Mouse (Mus musculus) layer of hippocampus, adult 2 months (tissue): ENCODE results near the gene Atxn2. TPM values are rescaled to one million over a fixed set of nuclear protein-coding genes. Genes with fewer than 3 reads are reported as not detected.

ENCODE experiments used
- DNase-seq, 2 experiments: peaks; one replicate each; pipeline ENCODE4 v3.0.0; 2022; ENCODE audit warnings: low spot score in 2 of 2
- H3K27ac ChIP-seq: fragments of 200-600 bp; 2 replicates; pipeline ENCODE4 v1.8.1; 2022
- H3K4me3 ChIP-seq: fragments of 200-600 bp; 2 replicates; pipeline ENCODE4 v1.8.1; 2022; ENCODE audit warnings: mild to moderate bottlenecking
- CTCF ChIP-seq: fragments of 200-600 bp; conservative IDR thresholded peaks from 2 replicates; pipeline ENCODE4 v1.8.1; 2022; ENCODE audit warnings: antibody characterized with exemption, mild to moderate bottlenecking, moderate library complexity
- total RNA-seq, 2 experiments: library from RNA; stranded (reverse); gene quantifications; 2 replicates each; pipeline ENCODE4 v1.2.3; 2021

The Atxn2 gene
- total RNA-seq, 2 experiments from 2014 or later, result 216 to 227 TPM

DNA sequence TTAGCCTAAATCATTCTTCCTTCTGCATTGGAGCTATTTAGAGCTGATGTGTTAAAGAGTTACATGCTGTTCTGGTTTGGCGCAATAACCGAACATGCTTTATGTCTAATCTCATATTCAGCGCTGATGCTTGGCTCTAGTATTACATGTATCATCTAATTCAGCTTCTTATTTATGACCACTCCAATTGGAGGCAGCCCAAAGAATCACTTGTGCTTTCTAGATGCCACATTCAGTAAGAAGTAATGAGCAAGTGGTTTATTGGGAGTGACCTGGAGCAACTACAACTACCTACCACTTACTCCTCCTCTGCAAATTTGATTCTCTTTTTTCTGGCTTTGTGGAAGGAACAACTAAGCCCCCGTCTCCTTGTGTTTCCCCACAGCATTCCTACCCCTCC, 47.2 kb downstream of the Atxn2 start:
- Histone ChIP-seq H3K4me3 (no peak overlapping the region), H3K27ac (no peak overlapping the region)
- no peak for DNase-seq
- TF ChIP-seq CTCF, result no peak

DNA sequence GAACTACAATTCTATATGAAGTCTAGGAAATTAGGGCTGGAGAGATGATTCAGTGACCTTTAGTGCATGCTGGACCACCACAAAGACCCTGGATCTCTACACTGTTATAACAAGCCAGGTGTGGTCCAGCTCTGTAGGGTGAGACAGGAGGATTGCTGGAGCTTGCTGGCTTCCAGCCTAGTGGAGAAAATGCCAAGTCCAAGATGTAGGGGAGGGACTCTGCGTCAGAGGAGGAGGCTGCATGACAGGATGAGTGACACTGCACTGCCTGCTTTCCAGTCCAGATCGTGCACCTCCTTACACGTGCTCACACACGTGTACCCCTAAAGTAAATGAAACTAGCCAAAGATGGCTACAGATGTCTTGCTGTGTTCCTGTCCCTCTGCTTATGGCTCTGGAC, 48.8 kb downstream of the Atxn2 start:
- no peak for TF ChIP-seq CTCF
- H3K4me3 ChIP-seq, result no peak overlapping the region
- no peak overlapping the region for H3K27ac ChIP-seq
- DNase-seq, result no peak

DNA sequence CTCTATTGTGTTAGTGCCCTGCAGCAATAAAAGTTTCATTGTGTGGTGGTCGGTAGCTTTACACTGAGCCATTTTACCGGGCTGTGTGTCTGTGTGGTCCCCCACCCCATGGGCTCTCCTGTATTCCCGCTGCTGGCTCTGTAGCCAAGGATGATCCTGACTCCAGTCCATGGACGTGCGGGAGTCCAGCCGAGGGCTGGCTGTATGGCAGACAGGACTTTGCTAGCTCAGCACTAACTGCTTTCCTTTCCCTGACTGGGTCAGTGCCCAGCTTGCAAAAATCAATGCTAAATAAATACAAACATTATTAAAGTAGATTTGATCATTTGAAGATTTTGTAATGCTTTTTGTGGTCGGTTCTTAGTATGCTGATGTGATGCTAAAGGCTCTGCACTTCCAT, 50.3 kb downstream of the Atxn2 start:
- no peak for DNase-seq

DNA sequence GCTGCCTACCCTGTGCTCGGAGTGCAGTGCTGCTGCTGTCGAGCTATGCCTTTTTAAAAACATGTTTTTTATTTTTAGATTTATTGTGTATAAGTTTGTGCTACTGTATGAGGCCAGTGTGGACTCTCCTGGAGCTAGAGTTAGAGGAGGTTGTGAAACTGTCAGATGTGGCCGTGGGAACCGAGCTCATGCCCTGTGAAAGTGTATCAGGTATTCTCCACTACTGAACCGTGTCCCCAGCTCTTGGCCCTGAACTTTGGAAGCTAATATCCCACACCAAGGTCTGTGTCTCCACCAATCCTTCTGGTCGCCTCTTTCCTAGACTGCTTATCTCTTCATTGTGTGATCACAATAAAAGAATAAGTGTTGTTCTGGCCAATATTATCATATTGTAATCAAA, 51.8 kb downstream of the Atxn2 start:
- no peak overlapping the region for H3K27ac ChIP-seq
- TF ChIP-seq CTCF, result no peak
- DNase-seq, result no peak
- no peak overlapping the region for H3K4me3 ChIP-seq

More for the DNA sequence above, 50.3 kb downstream of the Atxn2 start:
- no peak for TF ChIP-seq CTCF
- no peak overlapping the region for H3K4me3 ChIP-seq
- no peak overlapping the region for H3K27ac ChIP-seq

GRCm38 (mm10) chr5:121765020-121765419, 53.9 kb downstream of the Atxn2 start:
- Histone ChIP-seq H3K27ac (peak overlapping the region; percentile 8; the same call in 1 of the 2 replicates), H3K4me3 (no peak overlapping the region)
- DNase-seq, result no peak
- no peak for TF ChIP-seq CTCF

DNA sequence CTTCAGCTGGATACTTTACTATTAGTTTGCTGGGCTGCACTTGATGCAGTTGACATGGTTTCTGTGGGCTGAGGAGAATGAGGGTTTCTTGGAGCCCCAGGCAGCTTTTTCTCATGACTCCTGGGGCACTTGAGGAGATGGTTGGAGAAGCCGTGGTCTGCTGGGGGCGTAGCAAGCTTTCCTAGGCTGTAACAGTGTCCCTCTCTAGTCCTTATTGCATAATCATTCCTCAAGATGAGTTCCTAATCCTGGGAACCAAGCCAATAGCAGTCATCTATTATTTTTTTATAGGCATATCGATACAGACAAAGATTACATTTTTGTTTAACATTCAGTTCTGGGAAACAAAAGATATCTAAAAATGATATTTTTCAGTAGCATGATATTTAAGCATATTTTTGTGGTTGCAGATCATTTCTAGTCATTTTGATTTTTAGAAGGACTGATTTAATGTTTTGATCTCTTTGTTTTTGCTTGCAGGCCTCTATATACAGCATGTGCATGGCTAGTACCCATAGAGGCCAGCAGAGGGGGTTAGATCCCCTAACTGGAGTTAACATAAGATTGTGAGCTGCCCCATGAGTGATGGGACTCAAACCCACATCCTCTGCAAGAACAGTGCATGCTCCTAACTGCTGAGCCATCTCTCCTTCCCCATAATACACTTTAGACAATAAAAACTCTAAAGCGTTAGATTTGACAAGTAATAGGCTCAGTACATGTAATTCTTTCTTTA, 55.1 kb downstream of the Atxn2 start:
- DNase-seq, result no peak
- TF ChIP-seq CTCF, result peak; percentile 65
- Histone ChIP-seq H3K4me3 (no peak overlapping the region), H3K27ac (no peak overlapping the region)

- no peak for TF ChIP-seq CTCF
- Histone ChIP-seq H3K27ac (no peak overlapping the region), H3K4me3 (no peak overlapping the region)
- DNase-seq, result peak in 1 of 2 experiments; percentile 19
Observed at GRCm38 (mm10) chr5:121767564-121767963, 56.4 kb downstream of the Atxn2 start.

DNA sequence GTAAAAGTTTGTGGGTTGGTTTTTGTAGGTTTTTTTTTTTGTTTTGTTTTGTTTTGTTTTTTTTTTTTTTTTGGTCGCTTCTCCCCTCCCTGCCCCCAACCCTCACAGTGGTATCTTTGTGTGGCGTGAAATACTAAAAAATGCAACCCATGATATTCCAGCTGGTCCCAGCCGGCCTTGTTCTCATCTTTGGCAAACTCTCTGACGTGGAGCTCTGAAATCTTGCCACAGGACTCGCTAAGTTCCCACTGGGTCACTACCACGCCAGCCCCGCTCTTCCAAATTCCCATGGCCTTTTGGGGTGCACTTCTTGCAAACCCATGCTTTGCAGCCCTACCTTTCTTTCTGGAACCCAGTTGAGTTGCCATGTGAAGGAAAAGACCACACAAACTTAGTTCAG, 58.7 kb downstream of the Atxn2 start:
- no peak for DNase-seq
- Histone ChIP-seq H3K27ac (0 out of 2 replicates have a peak overlapping the region, but pooled peaks have one; percentile 40), H3K4me3 (no peak overlapping the region)
- no peak for TF ChIP-seq CTCF

- DNase-seq, result no peak
- TF ChIP-seq CTCF, result no peak
- Histone ChIP-seq H3K4me3 (no peak overlapping the region), H3K27ac (no peak overlapping the region)
Observed at GRCm38 (mm10) chr5:121771611-121772010, 60.5 kb downstream of the Atxn2 start.

DNA sequence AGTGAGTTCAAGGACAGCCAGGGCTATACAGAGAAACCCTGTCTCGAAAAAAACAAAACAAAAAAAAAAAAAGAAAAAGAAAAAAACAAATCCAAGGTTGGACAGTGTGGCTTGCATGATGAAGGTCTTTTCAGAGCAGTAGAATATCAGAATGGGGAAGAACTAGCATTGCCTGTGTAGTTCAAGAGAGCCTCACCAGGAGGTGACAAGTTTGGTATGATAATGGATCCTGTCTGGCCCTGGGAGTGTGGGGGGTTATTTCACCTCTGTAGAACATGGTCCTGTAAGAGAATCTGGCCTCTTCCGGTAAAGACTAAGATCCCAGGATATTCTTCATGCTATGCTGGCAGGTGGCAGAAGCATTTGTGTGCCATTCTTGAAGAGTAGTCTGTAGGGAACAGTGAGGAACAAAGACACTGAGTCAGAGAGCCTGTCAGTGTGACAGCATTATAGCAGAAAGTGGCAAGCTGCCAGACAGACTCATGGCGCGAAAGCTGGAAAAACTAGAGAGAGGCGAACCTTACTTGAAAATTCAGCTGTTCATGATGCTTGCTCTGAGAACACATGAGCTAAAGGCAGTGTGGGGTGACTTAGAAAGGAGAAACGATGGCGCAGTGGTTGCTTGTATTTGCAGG, 67.5 kb downstream of the Atxn2 start:
- TF ChIP-seq CTCF, result 0 out of 2 replicates have a peak, but pooled peaks have one; percentile 3
- Histone ChIP-seq H3K4me3 (no peak overlapping the region), H3K27ac (peak overlapping the region; percentile 24; the same call in 1 of the 2 replicates)
- peak; percentile 76 to 86 for DNase-seq

- no peak overlapping the region for H3K4me3 ChIP-seq
- no peak for TF ChIP-seq CTCF
- no peak for DNase-seq
- no peak overlapping the region for H3K27ac ChIP-seq
Observed at GRCm38 (mm10) chr5:121780180-121780579, 69.0 kb downstream of the Atxn2 start.

- peak; percentile 77 for TF ChIP-seq CTCF
- no peak overlapping the region for H3K4me3 ChIP-seq
- no peak for DNase-seq
- H3K27ac ChIP-seq, result peak overlapping the region; percentile 15; the same call in 1 of the 2 replicates
Observed at GRCm38 (mm10) chr5:121782467-121782866, 71.3 kb downstream of the Atxn2 start.

DNA sequence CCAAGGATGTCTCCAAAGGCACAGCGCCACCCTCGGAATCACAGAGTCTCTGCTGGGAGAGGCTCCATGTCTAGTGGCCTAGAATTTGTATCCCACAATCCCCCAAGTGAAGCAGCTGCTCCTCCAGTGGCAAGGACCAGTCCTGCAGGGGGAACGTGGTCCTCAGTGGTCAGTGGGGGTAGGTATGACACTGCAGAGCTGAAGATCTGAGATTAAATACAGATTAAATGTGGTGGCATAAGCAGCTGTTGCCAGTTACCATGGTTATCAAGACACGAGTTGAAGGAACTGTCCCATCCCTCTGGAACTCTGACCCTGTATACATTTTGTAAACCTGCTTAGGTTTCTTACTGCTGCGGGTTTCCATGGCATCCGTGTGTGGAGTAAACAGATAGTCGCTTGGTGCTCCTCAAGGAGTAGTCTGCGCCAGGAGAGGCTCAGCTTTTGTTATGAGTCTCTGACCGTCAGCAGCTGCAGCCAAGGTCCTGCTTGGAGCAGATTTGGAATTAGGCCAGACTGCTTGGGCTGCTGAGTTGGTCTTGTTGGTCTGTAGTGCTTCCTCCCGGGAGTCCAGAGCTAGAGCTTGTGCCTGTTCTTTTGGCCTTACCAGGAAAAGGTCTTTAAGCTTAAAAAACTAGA, 72.8 kb downstream of the Atxn2 start:
- TF ChIP-seq CTCF, result peak; percentile 52
- DNase-seq, result no peak
- Histone ChIP-seq H3K4me3 (no peak overlapping the region), H3K27ac (no peak overlapping the region; the same call in 1 of the 2 replicates)

- Histone ChIP-seq H3K4me3 (no peak overlapping the region), H3K27ac (no peak overlapping the region)
- TF ChIP-seq CTCF, result peak; percentile 60
- DNase-seq, result no peak
Observed at GRCm38 (mm10) chr5:121791026-121791425, 79.9 kb downstream of the Atxn2 start.
